Mouse (Mus musculus): ENCODE data around the gene Myh9. TPM values are rescaled to one million over a fixed set of nuclear protein-coding genes. Genes with fewer than 3 reads are reported as not detected.

The Myh9 gene
- total RNA-seq, 2 experiments from 2014 or later = 117 to 119 TPM

Other genes starting within 250 kb of the Myh9 start
- gene Apol10b, start 246.1 kb downstream of the Myh9 start, total RNA-seq (2021) = 1 to 10 TPM in 1 of 2 experiments, under 1 TPM in 1; 0.69 to 3.9 TPM
- not detected for gene Gm36245, start 242.9 kb downstream of the Myh9 start, total RNA-seq (2021)
- 1 to 10 TPM; 2.5 to 2.8 TPM for gene Apol11b, start 198.9 kb downstream of the Myh9 start, total RNA-seq (2021)
- under 1 TPM in 1 of 2 experiments, not detected in 1; 0.28 TPM for gene Apol7e, start 143.3 kb downstream of the Myh9 start, total RNA-seq (2021)
- under 1 TPM in 1 of 2 experiments, not detected in 1; 0.46 TPM for gene Apol9b, start 113.1 kb downstream of the Myh9 start, total RNA-seq (2021)
- not detected for gene Apol8, start 85.2 kb downstream of the Myh9 start, total RNA-seq (2021)
- gene Txn2, start 86.8 kb upstream of the Myh9 start, total RNA-seq (2021) = 100 to 1,000 TPM; 291 to 304 TPM
- 1 to 10 TPM in 1 of 2 experiments, under 1 TPM in 1; 0.67 to 1.3 TPM for gene Foxred2, start 114.5 kb upstream of the Myh9 start, total RNA-seq (2021)
- 10 to 100 TPM; 67.3 to 67.9 TPM for gene Eif3d, start 128.6 kb upstream of the Myh9 start, total RNA-seq (2021)